Mouse (Mus musculus): ENCODE measurements at regions not wholly inside any gene's neighbourhood (a gene's known extent, or its start where the extent isn't known, plus 50 kb on each side); places are given as distances from the start of the nearest gene placed in this dataset.

DNA sequence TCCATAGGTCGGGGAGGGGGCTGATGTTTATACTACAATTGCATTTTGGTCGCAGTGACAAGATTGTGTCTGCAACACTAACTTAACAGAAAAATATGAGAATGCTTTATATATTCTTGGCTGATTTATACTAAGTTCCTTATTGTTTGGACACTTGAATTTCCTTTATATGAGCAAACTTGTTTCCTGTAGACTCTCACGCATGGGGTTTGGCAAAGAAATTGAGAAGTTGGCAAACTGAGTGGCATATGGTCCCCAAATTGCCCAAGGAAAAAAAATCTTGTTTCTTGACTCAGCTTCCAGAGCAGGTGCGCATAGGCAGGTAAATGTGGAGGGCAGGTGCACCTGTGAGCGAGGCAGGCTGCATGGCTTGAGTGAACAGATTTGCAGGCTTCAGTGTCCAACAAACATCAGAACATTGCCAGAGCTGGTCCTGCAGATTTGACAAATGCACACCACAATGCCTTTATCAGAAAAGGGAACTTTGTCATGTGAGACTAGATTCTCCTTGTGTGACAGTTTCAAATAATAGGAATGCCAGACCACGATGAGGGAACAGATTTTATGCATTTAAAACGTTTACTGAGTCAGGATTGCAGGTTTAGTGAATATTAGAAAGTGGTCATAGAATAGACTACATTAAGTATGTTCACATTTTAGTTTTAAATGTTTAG, 75.1 kb downstream of the 4921530L21Rik start:
- TF ChIP-seq CTCF (IDR thresholded peaks at IDR 0.05; ENCODE audit: low read depth, low read length) (no peak), POLR2A (IDR thresholded peaks at IDR 0.05; ENCODE audit: extremely low read depth, insufficient read depth, low read length) (no peak)
